Mouse (Mus musculus) heart, adult 8-10 months (tissue): ENCODE data around the gene Srd5a3. TPM values are rescaled to one million over a fixed set of nuclear protein-coding genes. Genes with fewer than 3 reads are reported as not detected.

Experiments
- DNase-seq: peaks from one replicate; pipeline ENCODE4 v3.0.0; 2022; ENCODE audit warnings: low spot score
- total RNA-seq, 4 experiments: library from RNA; stranded (reverse); gene quantifications; 2 replicates each; pipeline ENCODE4 v1.2.4; 2022

Srd5a3 gene
- total RNA-seq, 4 experiments from 2014 or later, result 6.1 to 7.4 (median 7.0) TPM

- no peak for DNase-seq
Measured at GRCm38 (mm10) chr5:76190609-76191008, 50.5 kb downstream of the Srd5a3 start.

- no peak for DNase-seq
Measured at GRCm38 (mm10) chr5:76193075-76193474, 53.0 kb downstream of the Srd5a3 start.

- no peak for DNase-seq
Measured at GRCm38 (mm10) chr5:76194377-76194945, 54.4 kb downstream of the Srd5a3 start.

GRCm38 (mm10) chr5:76199346-76199745 lies 59.3 kb downstream of the Srd5a3 start:
- no peak for DNase-seq

DNA sequence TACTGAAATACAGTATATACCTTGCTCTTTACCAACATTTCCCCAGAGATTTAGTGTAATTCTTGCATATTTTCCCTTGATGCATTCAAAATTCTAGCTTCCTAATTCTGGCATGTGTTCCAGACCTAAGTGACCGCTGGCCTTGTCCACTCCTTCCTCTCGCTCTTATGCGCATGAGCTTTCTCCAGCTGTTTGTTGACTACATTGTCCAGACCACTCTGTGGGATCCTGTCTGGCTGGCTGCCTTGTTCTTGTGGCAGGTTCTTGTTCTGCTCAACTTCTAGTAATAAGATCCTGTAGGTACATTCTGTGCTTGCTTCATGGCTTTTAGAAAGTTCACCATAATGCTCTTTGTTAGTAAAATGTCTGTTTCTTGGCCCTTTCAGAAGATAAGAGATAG lies 63.1 kb downstream of the Srd5a3 start:
- no peak for DNase-seq

Other genes with a start within 250 kb of the Srd5a3 start
- gene Kdr, start 161.8 kb upstream of the Srd5a3 start, total RNA-seq, result 10 to 100 TPM; 62.5 to 87.5 (median 77.7) TPM
- 10 to 100 TPM; 15.6 to 20.2 (median 19.4) TPM for gene Tmem165, start 43.6 kb downstream of the Srd5a3 start, total RNA-seq
- gene Clock, start 164.5 kb downstream of the Srd5a3 start, total RNA-seq, result 10 to 100 TPM; 22.9 to 28.9 (median 23.7) TPM
- gene Pdcl2, start 190.9 kb downstream of the Srd5a3 start, total RNA-seq, result not detected
- gene Nmu, start 223.5 kb downstream of the Srd5a3 start, total RNA-seq, result not detected